Mouse (Mus musculus) erythroblast, embryonic 14.5 days (primary cell): ENCODE measurements around the gene Cnksr1.

ENCODE experiments used
- GATA1 ChIP-seq: IDR thresholded peaks from 2 replicates; pipeline ENCODE4 v1.6.1; 2012; ENCODE audit warnings: low read length, inconsistent platforms, mixed read lengths
- TAL1 ChIP-seq: IDR thresholded peaks from 3 replicates; pipeline ENCODE4 v1.6.1; 2012; ENCODE audit warnings: low read length, inconsistent platforms, mixed read lengths

DNA sequence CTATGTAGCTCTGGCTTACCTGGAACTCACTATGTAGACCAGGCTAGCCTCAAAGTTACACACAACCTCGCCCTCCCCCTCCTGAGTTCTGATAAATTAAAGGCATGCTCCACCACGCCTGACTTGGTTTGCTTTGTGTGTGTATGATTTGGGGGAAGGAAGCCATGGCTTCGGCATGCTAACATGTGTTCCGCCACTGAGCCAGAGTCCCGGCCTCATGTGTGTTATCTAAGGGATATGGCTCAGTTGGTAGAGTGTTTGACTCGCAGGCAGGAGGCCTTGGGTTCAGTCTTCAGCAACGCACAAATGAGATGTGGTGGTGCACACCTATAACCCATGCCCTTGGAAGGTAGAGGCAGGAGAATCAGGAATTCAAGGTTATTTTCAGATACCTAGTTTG lies 33.8 kb upstream of the Cnksr1 start:
- TF ChIP-seq GATA1 (no peak), TAL1 (no peak)
